Mouse (Mus musculus): ENCODE results near the gene Snap47. TPM values are rescaled to one million over a fixed set of nuclear protein-coding genes. Genes with fewer than 3 reads are reported as not detected.
"Not testable (repeated sequence)": the region's sequence is repeated elsewhere in the genome, so short reads cannot be mapped to it uniquely, and the experiment has no call there.

Snap47 gene
- polyA plus RNA-seq, 1 experiment from 2014 or later, result 90.6 TPM

DNA sequence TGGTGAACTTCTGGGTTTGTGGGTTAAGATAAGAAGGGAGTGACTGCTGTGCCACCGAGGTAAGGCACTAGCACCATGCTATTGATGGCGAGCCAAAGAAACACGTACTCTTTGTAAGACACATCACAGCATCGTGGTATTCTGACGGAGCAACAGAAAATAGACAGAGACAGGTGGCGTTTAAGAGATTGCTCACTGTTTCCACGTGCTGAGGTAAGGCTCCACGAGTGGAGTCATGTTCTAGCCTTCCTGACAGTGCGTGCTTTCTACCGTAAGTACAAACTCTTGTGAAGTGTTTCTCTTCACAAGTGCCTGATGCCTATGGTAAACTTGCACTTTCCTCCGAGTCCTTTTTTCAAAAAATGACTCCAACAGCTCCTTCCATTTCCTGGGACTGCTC, 81.1 kb downstream of the Snap47 start:
- WGBS, result 82% methylated on average over 11 of the region's 11 CpGs
- H3K9ac ChIP-seq (ENCODE audit: low read depth, low read length), result no peak overlapping the region
- no peak overlapping the region for H3K4me2 ChIP-seq (ENCODE audit: low read length)
- H3K27ac ChIP-seq, result no peak overlapping the region
- DNase-seq (ENCODE audit: low spot score) (no peak), ATAC-seq (replicated peaks; ENCODE audit: low FRiP score, low read depth) (no peak)
- H3K4me1 ChIP-seq (replicated peaks; ENCODE audit: insufficient read depth, low read length), result no peaks in the 10 kb centered on the region
- no peaks in the 10 kb centered on the region for H3K9me3 ChIP-seq (replicated peaks; ENCODE audit: low read length)
- no peaks in the 10 kb centered on the region for H3K36me3 ChIP-seq (ENCODE audit: insufficient read depth, low read length)
- no peak for TF ChIP-seq CTCF (IDR thresholded peaks at IDR 0.05; ENCODE audit: low read depth)
- no peak overlapping the region for H3K4me3 ChIP-seq (replicated peaks; ENCODE audit: low read depth, low read length)
- H3K27me3 ChIP-seq (ENCODE audit: insufficient read depth, low read length), result no peaks in the 10 kb centered on the region

DNA sequence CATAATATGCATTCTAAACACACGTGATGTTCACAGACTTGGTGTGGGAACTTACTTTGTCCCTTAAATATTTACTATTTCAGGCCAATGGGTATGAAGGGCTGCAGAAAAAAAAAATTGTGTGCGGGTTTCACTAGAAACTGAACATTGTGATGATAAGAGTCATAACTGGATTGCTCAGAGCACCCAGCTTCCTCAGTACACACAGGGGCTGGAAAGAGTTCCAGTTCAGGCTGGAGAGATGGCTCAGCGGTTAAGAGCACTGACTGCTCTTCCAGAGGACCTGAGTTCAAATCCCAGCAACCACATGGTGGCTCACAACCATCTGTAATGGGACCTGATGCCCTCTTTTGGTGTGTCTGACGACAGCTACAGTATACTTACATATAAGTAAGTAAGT, 83.0 kb downstream of the Snap47 start:
- not testable (repeated sequence) for H3K36me3 ChIP-seq (ENCODE audit: insufficient read depth, low read length); H3K4me1 ChIP-seq (replicated peaks; ENCODE audit: insufficient read depth, low read length); H3K9me3 ChIP-seq (replicated peaks; ENCODE audit: low read length); H3K4me2 ChIP-seq (ENCODE audit: low read length); DNase-seq (ENCODE audit: low spot score); H3K27me3 ChIP-seq (ENCODE audit: insufficient read depth, low read length); H3K4me3 ChIP-seq (replicated peaks; ENCODE audit: low read depth, low read length); ATAC-seq (replicated peaks; ENCODE audit: low FRiP score, low read depth); H3K9ac ChIP-seq (ENCODE audit: low read depth, low read length); H3K27ac ChIP-seq
- WGBS, result 82% methylated on average over 4 of the region's 4 CpGs

DNA sequence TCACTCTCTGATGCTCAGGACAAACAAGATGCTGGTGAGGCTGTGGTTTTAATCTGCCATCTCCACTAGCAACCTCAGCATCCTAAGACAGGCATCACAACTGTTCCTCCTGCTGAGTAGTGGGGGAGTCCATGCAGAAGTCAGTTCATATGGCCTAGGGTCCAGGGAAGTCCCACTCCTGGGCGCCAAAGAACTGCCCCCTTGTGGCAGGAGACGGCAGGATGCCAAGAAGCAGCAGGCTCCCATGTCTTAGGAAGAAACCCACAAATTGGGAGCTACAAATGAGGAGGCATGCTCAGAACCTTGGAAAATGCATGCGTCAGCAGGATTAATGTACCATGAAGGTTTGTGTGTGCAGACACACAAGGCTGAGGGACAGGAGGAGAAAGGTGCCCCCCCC, 84.4 kb downstream of the Snap47 start:
- DNase-seq (ENCODE audit: low spot score) (peak; percentile 56), ATAC-seq (replicated peaks; ENCODE audit: low FRiP score, low read depth) (no peak)
- no peaks in the 10 kb centered on the region for H3K27me3 ChIP-seq (ENCODE audit: insufficient read depth, low read length)
- H3K4me2 ChIP-seq (ENCODE audit: low read length), result no peak overlapping the region
- H3K36me3 ChIP-seq (ENCODE audit: insufficient read depth, low read length), result no peaks in the 10 kb centered on the region
- TF ChIP-seq CTCF (IDR thresholded peaks at IDR 0.05; ENCODE audit: low read depth), result peak; percentile 73
- no peaks in the 10 kb centered on the region for H3K4me1 ChIP-seq (replicated peaks; ENCODE audit: insufficient read depth, low read length)
- no peak overlapping the region for H3K4me3 ChIP-seq (replicated peaks; ENCODE audit: low read depth, low read length)
- H3K9me3 ChIP-seq (replicated peaks; ENCODE audit: low read length), result no peaks in the 10 kb centered on the region
- 14% methylated on average over 3 of the region's 3 CpGs for WGBS
- H3K9ac ChIP-seq (ENCODE audit: low read depth, low read length), result no peak overlapping the region
- no peak overlapping the region for H3K27ac ChIP-seq

DNA sequence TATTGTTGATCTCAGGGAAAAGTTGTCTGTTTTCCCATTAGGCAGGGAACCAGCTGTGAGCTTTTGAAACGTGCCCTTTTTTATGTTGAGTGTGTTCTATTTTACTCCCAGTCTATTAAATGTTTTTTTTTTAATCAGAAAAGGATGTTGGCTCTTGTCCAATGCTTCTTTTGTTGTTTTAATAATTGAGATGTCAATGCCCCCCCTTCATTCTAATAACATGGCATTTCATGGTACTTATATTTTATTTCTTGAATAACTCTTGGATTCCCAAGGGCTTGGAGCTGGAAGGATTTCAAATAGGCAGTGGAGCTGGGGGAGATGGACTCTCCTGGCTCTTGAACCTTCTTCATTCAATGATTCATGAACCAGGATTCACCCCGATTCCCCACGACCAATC, 85.0 kb downstream of the Snap47 start:
- H3K4me3 ChIP-seq (replicated peaks; ENCODE audit: low read depth, low read length), result no peak overlapping the region
- no peaks in the 10 kb centered on the region for H3K36me3 ChIP-seq (ENCODE audit: insufficient read depth, low read length)
- no peaks in the 10 kb centered on the region for H3K9me3 ChIP-seq (replicated peaks; ENCODE audit: low read length)
- H3K4me1 ChIP-seq (replicated peaks; ENCODE audit: insufficient read depth, low read length), result no peaks in the 10 kb centered on the region
- H3K4me2 ChIP-seq (ENCODE audit: low read length), result no peak overlapping the region
- H3K27me3 ChIP-seq (ENCODE audit: insufficient read depth, low read length), result no peaks in the 10 kb centered on the region
- no peak for ATAC-seq (replicated peaks; ENCODE audit: low FRiP score, low read depth)
- no peak for DNase-seq (ENCODE audit: low spot score)
- 65% methylated on average over 3 of the region's 3 CpGs for WGBS
- no peak overlapping the region for H3K9ac ChIP-seq (ENCODE audit: low read depth, low read length)
- H3K27ac ChIP-seq, result no peak overlapping the region
- TF ChIP-seq CTCF (IDR thresholded peaks at IDR 0.05; ENCODE audit: low read depth), result no peak

DNA sequence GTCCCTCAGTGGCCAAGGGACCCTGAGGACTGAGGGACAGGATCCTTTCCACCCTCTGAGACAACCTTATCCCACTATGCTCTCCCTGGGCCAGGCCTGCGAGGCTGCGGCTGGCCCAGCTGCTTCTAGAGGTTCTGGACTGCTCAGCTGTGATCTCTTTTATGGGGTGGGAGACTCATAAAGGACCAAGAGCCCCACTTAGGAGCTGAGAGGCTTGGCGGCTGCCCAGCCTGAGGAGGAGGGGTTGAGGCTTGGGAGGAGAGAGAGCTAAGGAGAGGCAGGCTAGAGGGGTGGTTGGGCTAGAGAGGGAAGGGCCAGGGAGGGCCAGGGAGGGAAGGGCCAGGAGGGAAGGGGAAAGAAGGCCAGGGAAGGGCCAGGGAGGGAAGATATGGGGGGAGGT, 86.6 kb downstream of the Snap47 start:
- Histone ChIP-seq H3K4me1 (replicated peaks; ENCODE audit: insufficient read depth, low read length) (no peaks in the 10 kb centered on the region), H3K9ac (ENCODE audit: low read depth, low read length) (no peak overlapping the region), H3K27ac (no peak overlapping the region), H3K4me3 (replicated peaks; ENCODE audit: low read depth, low read length) (no peak overlapping the region), H3K27me3 (ENCODE audit: insufficient read depth, low read length) (no peaks in the 10 kb centered on the region), H3K4me2 (ENCODE audit: low read length) (no peak overlapping the region), H3K36me3 (ENCODE audit: insufficient read depth, low read length) (no peaks in the 10 kb centered on the region), H3K9me3 (replicated peaks; ENCODE audit: low read length) (no peaks in the 10 kb centered on the region)
- peak; percentile 55 for DNase-seq (ENCODE audit: low spot score)
- no peak for ATAC-seq (replicated peaks; ENCODE audit: low FRiP score, low read depth)
- WGBS, result 55% methylated on average over 3 of the region's 3 CpGs
- TF ChIP-seq CTCF (IDR thresholded peaks at IDR 0.05; ENCODE audit: low read depth), result no peak

DNA sequence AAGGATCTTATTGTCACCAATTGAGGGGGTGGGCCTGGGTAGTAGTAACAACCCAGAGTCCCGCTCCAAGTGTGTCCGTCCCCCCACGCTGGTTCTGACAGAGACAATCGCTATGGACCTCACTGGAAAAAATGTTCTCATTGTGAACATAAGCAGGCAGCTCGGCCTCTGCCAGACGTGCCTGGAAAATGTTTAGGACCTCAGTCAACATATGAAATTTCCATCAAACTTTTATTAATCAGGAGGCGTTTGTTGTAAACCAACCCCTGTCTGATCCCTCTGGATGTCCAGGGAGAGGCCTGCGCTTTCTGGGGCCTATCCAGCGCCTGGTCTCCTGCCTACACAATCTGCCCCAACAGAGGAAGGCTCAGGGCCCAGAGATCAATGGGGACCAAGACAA, 87.0 kb downstream of the Snap47 start:
- Histone ChIP-seq H3K36me3 (ENCODE audit: insufficient read depth, low read length) (no peaks in the 10 kb centered on the region), H3K27me3 (ENCODE audit: insufficient read depth, low read length) (no peaks in the 10 kb centered on the region), H3K4me2 (ENCODE audit: low read length) (no peak overlapping the region), H3K4me1 (replicated peaks; ENCODE audit: insufficient read depth, low read length) (no peaks in the 10 kb centered on the region), H3K9ac (ENCODE audit: low read depth, low read length) (no peak overlapping the region), H3K9me3 (replicated peaks; ENCODE audit: low read length) (no peaks in the 10 kb centered on the region), H3K4me3 (replicated peaks; ENCODE audit: low read depth, low read length) (no peak overlapping the region), H3K27ac (no peak overlapping the region)
- DNase-seq (ENCODE audit: low spot score) (no peak), ATAC-seq (replicated peaks; ENCODE audit: low FRiP score, low read depth) (no peak)
- WGBS, result 75% methylated on average over 9 of the region's 9 CpGs
- TF ChIP-seq CTCF (IDR thresholded peaks at IDR 0.05; ENCODE audit: low read depth), result no peak

DNA sequence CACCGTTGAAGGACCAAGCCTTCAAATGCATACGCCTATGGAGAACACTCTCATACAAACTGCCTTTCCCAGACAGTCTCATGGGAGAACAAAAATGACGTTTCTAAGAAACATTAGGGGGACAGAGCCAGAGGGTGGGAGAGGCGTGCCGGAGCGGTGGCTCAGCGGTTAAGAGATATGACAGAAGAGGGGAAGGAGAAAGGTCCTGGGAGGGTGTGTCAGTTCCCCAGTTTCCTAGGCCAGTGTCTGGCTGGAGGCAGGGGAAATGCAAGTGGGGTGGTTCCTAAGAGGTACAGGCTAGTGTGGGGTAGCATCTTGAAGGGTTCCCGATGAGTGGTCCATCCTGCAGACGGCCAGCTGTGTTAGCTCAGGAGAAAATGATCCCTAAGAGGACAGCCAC, 89.7 kb downstream of the Snap47 start:
- no peak overlapping the region for H3K9ac ChIP-seq (ENCODE audit: low read depth, low read length)
- H3K27me3 ChIP-seq (ENCODE audit: insufficient read depth, low read length), result no peaks in the 10 kb centered on the region
- no peaks in the 10 kb centered on the region for H3K9me3 ChIP-seq (replicated peaks; ENCODE audit: low read length)
- H3K4me3 ChIP-seq (replicated peaks; ENCODE audit: low read depth, low read length), result no peak overlapping the region
- 79% methylated on average over 9 of the region's 9 CpGs for WGBS
- no peak overlapping the region for H3K4me2 ChIP-seq (ENCODE audit: low read length)
- peaks cover 10% of the 10 kb centered on the region; the same call in 1 of the 2 replicates for H3K4me1 ChIP-seq (replicated peaks; ENCODE audit: insufficient read depth, low read length)
- no peak overlapping the region for H3K27ac ChIP-seq
- no peaks in the 10 kb centered on the region for H3K36me3 ChIP-seq (ENCODE audit: insufficient read depth, low read length)
- DNase-seq (ENCODE audit: low spot score) (no peak), ATAC-seq (replicated peaks; ENCODE audit: low FRiP score, low read depth) (no peak)
- no peak for TF ChIP-seq CTCF (IDR thresholded peaks at IDR 0.05; ENCODE audit: low read depth)

Other genes starting within 250 kb of the Snap47 start
- gene Mrpl55, start 248.7 kb downstream of the Snap47 start, polyA plus RNA-seq (2015; fragmentation: Nextera tagmentation; extraction: Ambion mirVana), result 112 and 121 TPM in 2 replicates
- gene 2310033P09Rik, start 242.9 kb downstream of the Snap47 start, polyA plus RNA-seq (2015; fragmentation: Nextera tagmentation; extraction: Ambion mirVana), result 33.9 and 35.0 TPM in 2 replicates
- gene Arf1, start 222.9 kb downstream of the Snap47 start, polyA plus RNA-seq (2015; fragmentation: Nextera tagmentation; extraction: Ambion mirVana), result 670 and 713 TPM in 2 replicates
- not detected in 2 replicates for gene Wnt3a, start 160.4 kb downstream of the Snap47 start, polyA plus RNA-seq (2015; fragmentation: Nextera tagmentation; extraction: Ambion mirVana)
- gene Wnt9a, start 144.3 kb downstream of the Snap47 start, polyA plus RNA-seq (2015; fragmentation: Nextera tagmentation; extraction: Ambion mirVana), result 1.0 and 1.1 TPM in 2 replicates
- gene Prss38, start 75.5 kb downstream of the Snap47 start, polyA plus RNA-seq (2015; fragmentation: Nextera tagmentation; extraction: Ambion mirVana), result not detected in 2 replicates
- gene Jmjd4, start 1.1 kb downstream of the Snap47 start, polyA plus RNA-seq (2015; fragmentation: Nextera tagmentation; extraction: Ambion mirVana), result 9.2 and 9.4 TPM in 2 replicates
- gene Zfp867, start 21.3 kb upstream of the Snap47 start, polyA plus RNA-seq (2015; fragmentation: Nextera tagmentation; extraction: Ambion mirVana), result 7.5 and 7.6 TPM in 2 replicates
- 19.9 and 20.1 TPM in 2 replicates for gene Zkscan17, start 75.6 kb upstream of the Snap47 start, polyA plus RNA-seq (2015; fragmentation: Nextera tagmentation; extraction: Ambion mirVana)
- 0.09 and 0.10 TPM in 2 replicates for gene Nlrp3, start 90.4 kb upstream of the Snap47 start, polyA plus RNA-seq (2015; fragmentation: Nextera tagmentation; extraction: Ambion mirVana)
- gene Olfr222, start 125.0 kb upstream of the Snap47 start, polyA plus RNA-seq (2015; fragmentation: Nextera tagmentation; extraction: Ambion mirVana), result not detected in 2 replicates
- not detected in 2 replicates for gene Olfr223, start 142.1 kb upstream of the Snap47 start, polyA plus RNA-seq (2015; fragmentation: Nextera tagmentation; extraction: Ambion mirVana)
- 67.4 and 76.8 TPM in 2 replicates for gene Mprip, start 210.1 kb upstream of the Snap47 start, polyA plus RNA-seq (2015; fragmentation: Nextera tagmentation; extraction: Ambion mirVana)

All from kidney, postnatal 0 days (tissue).